Mouse (Mus musculus) forebrain, postnatal 0 days (tissue): ENCODE measurements around the gene Prpf8. TPM values are rescaled to one million over a fixed set of nuclear protein-coding genes. Genes with fewer than 3 reads are reported as not detected.

ENCODE experiments used
- ATAC-seq: fragments of 200-750 bp; cut with Nextera tagmentation; 2 replicates; pipeline ENCODE4 v1.8.0; 2017; ENCODE audit warnings: mild to moderate bottlenecking, moderate library complexity
- DNase-seq: peaks from one replicate; pipeline ENCODE4 v3.0.0-alpha.2; 2015
- H3K27ac ChIP-seq: fragments of 300-500 bp; sonication (generic); 2 replicates; pipeline ENCODE4 v1.5.1; 2014; ENCODE audit warnings: low read depth, mild to moderate bottlenecking, antibody characterized with exemption, low read length, moderate library complexity, mixed read lengths
- H3K27me3 ChIP-seq: fragments of 300-500 bp; sonication (generic); 2 replicates; pipeline ENCODE4 v1.6.1; 2014; ENCODE audit warnings: mild to moderate bottlenecking, low read length, mixed read lengths; ENCODE audit not compliant: insufficient read depth
- H3K36me3 ChIP-seq: fragments of 300-500 bp; sonication (generic); 2 replicates; pipeline ENCODE4 v1.6.1; 2014; ENCODE audit warnings: mild to moderate bottlenecking, moderate library complexity; ENCODE audit not compliant: insufficient read depth
- H3K4me1 ChIP-seq: fragments of 300-500 bp; sonication (generic); 2 replicates; pipeline ENCODE4 v1.6.1; 2014; ENCODE audit warnings: antibody characterized with exemption; ENCODE audit not compliant: insufficient read depth
- H3K4me2 ChIP-seq: fragments of 300-500 bp; sonication (generic); 2 replicates; pipeline ENCODE4 v1.6.1; 2014; ENCODE audit warnings: low read depth, mild to moderate bottlenecking, moderate library complexity
- H3K4me3 ChIP-seq: fragments of 300-500 bp; sonication (generic); 2 replicates; pipeline ENCODE4 v1.5.1; 2014; ENCODE audit warnings: low read depth, low read length, mixed read lengths
- H3K9ac ChIP-seq: fragments of 300-500 bp; sonication (generic); 2 replicates; pipeline ENCODE4 v1.6.1; 2014; ENCODE audit warnings: mild to moderate bottlenecking
- H3K9me3 ChIP-seq: fragments of 300-500 bp; sonication (generic); 2 replicates; pipeline ENCODE4 v1.6.1; 2016; ENCODE audit warnings: low read length
- CTCF ChIP-seq: sonication (generic); IDR thresholded peaks from 2 replicates; pipeline ENCODE4 v1.5.1; 2016; ENCODE audit warnings: antibody characterized with exemption, control low read depth, low read depth
- WGBS: fragments of 180-500 bp; shearing (Covaris S2); extraction: QIAGEN DNeasy Blood & Tissue Kit; methylation state at CpG from one replicate; pipeline ENCODE4 v1.1.7; 2014; 5-methylcytosine and 5-hydroxymethylcytosine counted together
- microRNA counts: library from miRNA; unstranded; fragments of <30 nt; microRNA quantifications from one replicate; lab custom pipeline; 2015
- microRNA-seq, 2 experiments: library from miRNA; unstranded; fragments of <30 nt; microRNA quantifications; one replicate each; pipeline ENCODE4; 2016
- polyA plus RNA-seq: library from polyadenylated mRNA; unstranded; fragments of >200 nt; fragmentation: Nextera tagmentation; extraction: Ambion mirVana; gene quantifications from 2 replicates; pipeline ENCODE4 v1.2.1, GENCODE M21; 2015
- total RNA-seq: library from RNA; depleted of rRNA; stranded (reverse); fragments of >200 nt; gene quantifications from 2 replicates; pipeline ENCODE4 v1.2.3, GENCODE M21; 2014; rRNA removed

Gene Prpf8
- total and polyA plus RNA-seq, 2 experiments from 2014 or later: 27.9 to 120 TPM

GRCm38 (mm10) chr11:75557142-75557541, 70.5 kb downstream of the Prpf8 start:
- H3K27me3 ChIP-seq: no peaks in the 10 kb centered on the region
- H3K4me1 ChIP-seq: no peaks in the 10 kb centered on the region
- H3K4me3 ChIP-seq: no peak overlapping the region
- no peak overlapping the region for H3K27ac ChIP-seq
- peaks cover 15% of the 10 kb centered on the region; the same call in 1 of the 2 replicates for H3K36me3 ChIP-seq
- H3K4me2 ChIP-seq: no peak overlapping the region
- DNase-seq (no peak), ATAC-seq (no peak)
- WGBS: 88% methylated on average over 6 of the region's 6 CpGs
- H3K9me3 ChIP-seq: no peaks in the 10 kb centered on the region
- H3K9ac ChIP-seq: no peak overlapping the region
- no peak for TF ChIP-seq CTCF

- ATAC-seq (no peak), DNase-seq (no peak)
- TF ChIP-seq CTCF: peak; percentile 54
- no peak overlapping the region for H3K27ac ChIP-seq
- no peak overlapping the region for H3K4me3 ChIP-seq
- WGBS: 84% methylated on average over 1 of the region's 1 CpGs
- peaks cover 22% of the 10 kb centered on the region for H3K36me3 ChIP-seq
- no peaks in the 10 kb centered on the region for H3K4me1 ChIP-seq
- no peaks in the 10 kb centered on the region for H3K27me3 ChIP-seq
- H3K9me3 ChIP-seq: no peaks in the 10 kb centered on the region
- H3K4me2 ChIP-seq: no peak overlapping the region
- no peak overlapping the region for H3K9ac ChIP-seq
Observed at GRCm38 (mm10) chr11:75558101-75558500, 71.5 kb downstream of the Prpf8 start.

MicroRNA genes within 50 kb of the gene (microRNA counts, 519-probe panel; counts per million panel counts)
- microRNA mmu-miR-22 (lab: Ali Mortazavi, UCI): 6,545 counts per million, percentile 86 among the panel's probes with 10 or more counts

Small RNA genes lying within 50 kb of the gene (microRNA-seq; reads per million reads assigned to microRNA genes)
- 10,902 to 11,316 reads per million in 2 experiments for gene Mir22
- 0 reads per million in 2 experiments for gene Mir3971

Other genes starting within 250 kb of the Prpf8 start
- 41.6 and 58.5 TPM in 2 replicates for gene Rpa1, start 138.5 kb upstream of the Prpf8 start, total RNA-seq
- gene Rpa1, start 138.5 kb upstream of the Prpf8 start, polyA plus RNA-seq: 50.1 and 54.1 TPM in 2 replicates
- gene Smyd4, start 138.4 kb upstream of the Prpf8 start, total RNA-seq: 20.8 and 28.8 TPM in 2 replicates
- gene Smyd4, start 138.4 kb upstream of the Prpf8 start, polyA plus RNA-seq: 13.9 and 21.5 TPM in 2 replicates
- 43.0 and 53.3 TPM in 2 replicates for gene Serpinf1, start 64.1 kb upstream of the Prpf8 start, total RNA-seq
- 44.6 and 57.7 TPM in 2 replicates for gene Serpinf1, start 64.1 kb upstream of the Prpf8 start, polyA plus RNA-seq
- gene Serpinf2, start 47.2 kb upstream of the Prpf8 start, total RNA-seq: 0.24 TPM in 1 of 2 replicates, not detected in the other
- not detected in 2 replicates for gene Serpinf2, start 47.2 kb upstream of the Prpf8 start, polyA plus RNA-seq
- 15.8 and 15.9 TPM in 2 replicates for gene Wdr81, start 32.1 kb upstream of the Prpf8 start, total RNA-seq
- gene Wdr81, start 32.1 kb upstream of the Prpf8 start, polyA plus RNA-seq: 4.2 and 4.9 TPM in 2 replicates
- gene Tlcd2, start 25.1 kb upstream of the Prpf8 start, total RNA-seq: 0.31 and 1.4 TPM in 2 replicates
- gene Tlcd2, start 25.1 kb upstream of the Prpf8 start, polyA plus RNA-seq: 0.79 and 1.2 TPM in 2 replicates
- gene Rilp, start 23.3 kb downstream of the Prpf8 start, total RNA-seq: 0.67 and 1.6 TPM in 2 replicates
- gene Rilp, start 23.3 kb downstream of the Prpf8 start, polyA plus RNA-seq: 2.9 and 4.9 TPM in 2 replicates
- gene Scarf1, start 26.7 kb downstream of the Prpf8 start, total RNA-seq: 4.0 and 4.5 TPM in 2 replicates
- gene Scarf1, start 26.7 kb downstream of the Prpf8 start, polyA plus RNA-seq: 3.1 and 3.5 TPM in 2 replicates
- gene Slc43a2, start 44.9 kb downstream of the Prpf8 start, total RNA-seq: 16.5 and 24.0 TPM in 2 replicates
- 10.4 and 14.1 TPM in 2 replicates for gene Slc43a2, start 44.9 kb downstream of the Prpf8 start, polyA plus RNA-seq
- 83.0 and 95.7 TPM in 2 replicates for gene Pitpna, start 101.3 kb downstream of the Prpf8 start, total RNA-seq
- gene Pitpna, start 101.3 kb downstream of the Prpf8 start, polyA plus RNA-seq: 85.8 and 101 TPM in 2 replicates
- 52.4 and 57.4 TPM in 2 replicates for gene Inpp5k, start 144.2 kb downstream of the Prpf8 start, total RNA-seq
- gene Inpp5k, start 144.2 kb downstream of the Prpf8 start, polyA plus RNA-seq: 50.2 and 50.7 TPM in 2 replicates
- 17.5 and 21.0 TPM in 2 replicates for gene Myo1c, start 163.7 kb downstream of the Prpf8 start, total RNA-seq
- gene Myo1c, start 163.7 kb downstream of the Prpf8 start, polyA plus RNA-seq: 6.5 and 8.2 TPM in 2 replicates
- gene Crk, start 192.4 kb downstream of the Prpf8 start, total RNA-seq: 88.7 and 89.8 TPM in 2 replicates
- 90.9 and 93.4 TPM in 2 replicates for gene Crk, start 192.4 kb downstream of the Prpf8 start, polyA plus RNA-seq
- 309 and 330 TPM in 2 replicates for gene Ywhae, start 246.1 kb downstream of the Prpf8 start, total RNA-seq
- gene Ywhae, start 246.1 kb downstream of the Prpf8 start, polyA plus RNA-seq: 1,517 and 1,700 TPM in 2 replicates